Mouse (Mus musculus): ENCODE data around the gene Nxn.

- TF ChIP-seq CTCF (IDR thresholded peaks at IDR 0.05; ENCODE audit: extremely low read depth, insufficient read depth, low read length), result no peak
- no peak for TF ChIP-seq POLR2A (IDR thresholded peaks at IDR 0.05; ENCODE audit: extremely low read depth, insufficient read depth, low read length)
Observed at GRCm38 (mm10) chr11:76419179-76419578, 20.2 kb upstream of the Nxn start.

Data from cortical plate, adult 2 months (tissue).